Mouse (Mus musculus) heart, postnatal 0 days (tissue): ENCODE results near the gene 1700016C15Rik. TPM values are rescaled to one million over a fixed set of nuclear protein-coding genes. Genes with fewer than 3 reads are reported as not detected.

Experiments used
- ATAC-seq: fragments of 200-750 bp; cut with Nextera tagmentation; 2 replicates; pipeline ENCODE4 v1.8.0; 2017; ENCODE audit warnings: low read depth, moderate number of reproducible peaks, moderate library complexity; ENCODE audit not compliant: insufficient read depth
- DNase-seq: peaks from one replicate; pipeline ENCODE4 v3.0.0-alpha.2; 2016; ENCODE audit warnings: low spot score
- H3K27ac ChIP-seq: fragments of 300-500 bp; sonication (generic); 2 replicates; pipeline ENCODE4 v1.5.1; 2014; ENCODE audit warnings: low read depth, mild to moderate bottlenecking
- H3K27me3 ChIP-seq: fragments of 300-500 bp; sonication (generic); 2 replicates; pipeline ENCODE4 v1.6.1; 2014; ENCODE audit warnings: low read length, mixed read lengths; ENCODE audit not compliant: control insufficient read depth, insufficient read depth
- H3K36me3 ChIP-seq: fragments of 300-500 bp; sonication (generic); replicated peaks from 2 replicates; pipeline ENCODE4 v1.6.1; 2014; ENCODE audit warnings: low read length, mixed read lengths; ENCODE audit not compliant: control insufficient read depth, insufficient read depth
- H3K4me1 ChIP-seq: fragments of 300-500 bp; sonication (generic); 2 replicates; pipeline ENCODE4 v1.6.1; 2014; ENCODE audit warnings: antibody characterized with exemption; ENCODE audit not compliant: control insufficient read depth, insufficient read depth
- H3K4me2 ChIP-seq: fragments of 300-500 bp; sonication (generic); 2 replicates; pipeline ENCODE4 v1.6.1; 2014; ENCODE audit warnings: low read depth, mild to moderate bottlenecking, low read length, moderate library complexity
- H3K4me3 ChIP-seq: fragments of 300-500 bp; sonication (generic); 2 replicates; pipeline ENCODE4 v1.5.1; 2014; ENCODE audit warnings: low read depth, low read length
- H3K9ac ChIP-seq: fragments of 300-500 bp; sonication (generic); replicated peaks from 2 replicates; pipeline ENCODE4 v1.6.1; 2014; ENCODE audit warnings: low read depth, low read length, mixed read lengths
- H3K9me3 ChIP-seq: fragments of 300-500 bp; sonication (generic); replicated peaks from 2 replicates; pipeline ENCODE4 v1.6.1; 2016; ENCODE audit warnings: low read length; ENCODE audit not compliant: control insufficient read depth
- CTCF ChIP-seq: IDR thresholded peaks from 2 replicates; pipeline ENCODE4 v1.5.1; 2016; ENCODE audit warnings: antibody characterized with exemption, control low read depth, low read depth
- EP300 ChIP-seq: IDR thresholded peaks from 2 replicates; pipeline ENCODE4 v1.6.1; 2016; ENCODE audit warnings: antibody characterized with exemption, low read depth
- WGBS: fragments of 180-500 bp; shearing (Covaris S2); extraction: QIAGEN DNeasy Blood & Tissue Kit; methylation state at CpG from one replicate; pipeline ENCODE4 v1.1.7; 2014; 5-methylcytosine and 5-hydroxymethylcytosine counted together
- polyA plus RNA-seq: library from polyadenylated mRNA; unstranded; fragments of >200 nt; fragmentation: Nextera tagmentation; extraction: Ambion mirVana; gene quantifications from 2 replicates; pipeline ENCODE4 v1.2.1, GENCODE M21; 2015
- total RNA-seq: library from RNA; depleted of rRNA; stranded (reverse); fragments of >200 nt; gene quantifications from 2 replicates; pipeline ENCODE4 v1.2.3, GENCODE M21; 2014; ENCODE audit warnings: low replicate concordance; rRNA removed

Gene 1700016C15Rik
- total RNA-seq (not detected in 2 replicates), polyA plus RNA-seq (not detected in 2 replicates)

GRCm38 (mm10) chr1:177729043-177730024 is at the start of gene 1700016C15Rik:
1700016C15Rik (plus strand) TSS chr1:177729814.
- 0 out of 2 replicates have a peak, but pooled peaks cover 7% of the 10 kb centered on the region for H3K9me3 ChIP-seq
- no peaks in the 10 kb centered on the region for H3K27me3 ChIP-seq
- no peak within 1 kb of the TSS for H3K27ac ChIP-seq
- H3K4me3 ChIP-seq: no peak within 1 kb of the TSS
- DNase-seq (no peak), ATAC-seq (no peak)
- no peak within 1 kb of the TSS for H3K4me2 ChIP-seq
- WGBS: 74% methylated on average over 11 of the region's 11 CpGs
- no peaks in the 10 kb centered on the region for H3K36me3 ChIP-seq
- H3K9ac ChIP-seq: no peak within 1 kb of the TSS
- TF ChIP-seq EP300: no peak
- TF ChIP-seq CTCF: no peak
- no peaks in the 10 kb centered on the region for H3K4me1 ChIP-seq

GRCm38 (mm10) chr1:177681239-177681638 is 48.4 kb upstream of the 1700016C15Rik start:
- Histone ChIP-seq H3K9ac (no peak overlapping the region), H3K4me3 (no peak overlapping the region), H3K9me3 (no peaks in the 10 kb centered on the region), H3K27me3 (no peaks in the 10 kb centered on the region), H3K4me2 (no peak overlapping the region), H3K36me3 (no peaks in the 10 kb centered on the region), H3K27ac (no peak overlapping the region), H3K4me1 (no peaks in the 10 kb centered on the region)
- DNase-seq: no peak
- no peak for ATAC-seq
- WGBS: 69% methylated on average over 11 of the region's 11 CpGs
- no peak for TF ChIP-seq CTCF
- no peak for TF ChIP-seq EP300

GRCm38 (mm10) chr1:177683931-177684836 is 45.4 kb upstream of the 1700016C15Rik start:
- no peaks in the 10 kb centered on the region for H3K9me3 ChIP-seq
- H3K36me3 ChIP-seq: no peaks in the 10 kb centered on the region
- TF ChIP-seq EP300 (no peak), CTCF (no peak)
- no peaks in the 10 kb centered on the region for H3K27me3 ChIP-seq
- 62% methylated on average over 18 of the region's 18 CpGs for WGBS
- no peak overlapping the region for H3K27ac ChIP-seq
- H3K9ac ChIP-seq: no peak overlapping the region
- no peak for ATAC-seq
- H3K4me2 ChIP-seq: no peak overlapping the region
- no peak for DNase-seq
- H3K4me3 ChIP-seq: no peak overlapping the region
- H3K4me1 ChIP-seq: no peaks in the 10 kb centered on the region

- no peak overlapping the region for H3K4me2 ChIP-seq
- ATAC-seq: no peak
- no peaks in the 10 kb centered on the region for H3K9me3 ChIP-seq
- H3K9ac ChIP-seq: no peak overlapping the region
- peak; percentile 65 for DNase-seq
- H3K36me3 ChIP-seq: no peaks in the 10 kb centered on the region
- H3K27ac ChIP-seq: no peak overlapping the region
- TF ChIP-seq CTCF (peak; percentile 63), EP300 (no peak)
- H3K27me3 ChIP-seq: no peaks in the 10 kb centered on the region
- no peak overlapping the region for H3K4me3 ChIP-seq
- WGBS: 11% methylated on average over 3 of the region's 3 CpGs
- H3K4me1 ChIP-seq: no peaks in the 10 kb centered on the region
Measured at GRCm38 (mm10) chr1:177684901-177685300, 44.7 kb upstream of the 1700016C15Rik start.

- 54% methylated on average over 3 of the region's 3 CpGs for WGBS
- Histone ChIP-seq H3K4me1 (no peaks in the 10 kb centered on the region), H3K4me2 (no peak overlapping the region), H3K9ac (no peak overlapping the region), H3K36me3 (no peaks in the 10 kb centered on the region), H3K27ac (no peak overlapping the region), H3K4me3 (no peak overlapping the region), H3K9me3 (no peaks in the 10 kb centered on the region), H3K27me3 (no peaks in the 10 kb centered on the region)
- no peak for DNase-seq
- no peak for ATAC-seq
- TF ChIP-seq EP300 (no peak), CTCF (no peak)
Measured at GRCm38 (mm10) chr1:177686137-177686536, 43.5 kb upstream of the 1700016C15Rik start.
